Mouse (Mus musculus): ENCODE results near the gene Anpep. TPM values are rescaled to one million over a fixed set of nuclear protein-coding genes. Genes with fewer than 3 reads are reported as not detected.

The Anpep gene
- polyA plus RNA-seq, 1 experiment from 2014 or later: 0.99 TPM

DNA sequence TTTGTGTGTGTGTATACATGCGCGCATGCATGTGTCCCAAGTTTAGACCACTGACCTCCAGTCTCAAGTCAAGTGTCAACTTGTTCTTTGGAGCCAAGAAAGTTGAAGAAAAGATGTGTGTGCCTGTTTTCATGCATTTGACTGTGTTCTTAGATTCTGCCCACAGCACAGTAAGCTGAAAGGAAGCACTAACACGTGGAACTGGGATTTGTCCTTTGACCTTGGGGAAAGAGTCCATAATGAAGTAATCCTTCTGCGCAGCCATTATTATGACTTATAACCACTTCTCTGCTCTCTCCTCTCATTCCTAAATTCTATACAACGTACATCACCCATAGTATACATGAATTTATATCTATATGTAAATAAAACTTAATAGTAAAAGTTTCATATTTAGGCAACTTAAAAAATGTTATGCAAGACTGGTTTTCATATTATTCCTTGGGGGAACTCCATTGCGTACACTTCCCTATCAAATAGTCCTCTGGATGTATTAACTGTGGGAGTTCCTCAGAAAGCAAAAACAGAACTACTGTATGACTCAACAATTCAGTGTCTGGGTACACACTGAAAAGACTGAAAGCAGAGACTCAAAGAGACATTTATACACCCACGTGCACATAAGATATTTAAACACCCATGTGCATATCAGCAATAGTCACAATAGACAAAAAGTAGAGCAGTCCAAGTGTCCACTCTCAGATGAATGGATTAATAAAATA is 22.9 kb upstream of the Anpep start:
- Histone ChIP-seq H3K9ac (no peak overlapping the region), H3K9me3 (replicated peaks) (no peaks in the 10 kb centered on the region), H3K4me1 (no peaks in the 10 kb centered on the region), H3K4me2 (no peak overlapping the region), H3K36me3 (ENCODE audit: poor library complexity, severe bottlenecking) (peaks cover 66% of the 10 kb centered on the region), H3K4me3 (no peak overlapping the region), H3K27me3 (no peaks in the 10 kb centered on the region), H3K27ac (no peak overlapping the region)
- 91% methylated on average over 7 of the region's 7 CpGs for WGBS
- ATAC-seq: no peak

DNA sequence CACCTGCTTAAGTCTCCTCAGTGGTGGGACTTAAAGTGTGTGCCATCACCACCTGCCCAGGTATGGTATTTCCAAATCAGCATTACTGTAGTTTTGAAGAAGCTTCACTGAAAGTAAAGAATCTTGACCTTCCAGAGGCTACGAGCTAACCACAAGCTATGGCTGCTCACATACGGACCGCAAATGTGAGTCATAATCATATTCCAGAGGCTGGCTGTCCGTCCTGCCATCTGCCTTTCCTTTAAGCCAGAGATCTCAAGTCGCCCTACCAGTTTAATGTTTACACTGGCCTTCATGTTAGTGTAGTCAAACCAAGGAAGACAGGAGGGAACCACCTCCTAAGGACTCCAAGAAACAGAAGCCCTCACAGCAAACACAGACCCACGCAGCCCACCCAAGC is 21.0 kb upstream of the Anpep start:
- Histone ChIP-seq H3K27me3 (no peaks in the 10 kb centered on the region), H3K4me1 (no peaks in the 10 kb centered on the region), H3K9ac (no peak overlapping the region), H3K4me2 (no peak overlapping the region), H3K36me3 (ENCODE audit: poor library complexity, severe bottlenecking) (peaks cover 66% of the 10 kb centered on the region), H3K9me3 (replicated peaks) (no peaks in the 10 kb centered on the region), H3K4me3 (no peak overlapping the region), H3K27ac (no peak overlapping the region)
- no peak for ATAC-seq
- WGBS: 93% methylated on average over 6 of the region's 6 CpGs

DNA sequence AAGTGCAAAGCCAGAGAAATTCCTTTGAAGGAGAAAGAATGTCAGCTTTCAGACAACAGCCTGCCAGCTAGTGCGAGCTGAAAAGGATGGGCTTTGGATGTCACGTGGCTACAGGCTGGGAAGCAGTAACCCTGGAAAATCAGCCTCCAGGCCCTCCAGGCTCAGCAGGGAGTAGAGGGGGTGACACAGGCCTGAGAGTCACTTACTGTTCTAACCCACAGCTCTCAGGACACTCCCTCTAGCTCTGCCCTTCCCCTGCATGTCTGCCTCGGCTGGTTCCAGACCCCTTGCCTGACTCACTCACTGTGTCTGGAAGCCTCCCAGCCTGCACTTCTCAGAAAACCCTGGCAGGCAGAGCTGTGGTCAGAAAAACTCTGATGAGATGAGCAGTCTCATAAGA is 20.1 kb upstream of the Anpep start:
- Histone ChIP-seq H3K9ac (no peak overlapping the region), H3K36me3 (ENCODE audit: poor library complexity, severe bottlenecking) (peaks cover 69% of the 10 kb centered on the region), H3K27ac (no peak overlapping the region), H3K9me3 (replicated peaks) (no peaks in the 10 kb centered on the region), H3K4me3 (no peak overlapping the region), H3K27me3 (no peaks in the 10 kb centered on the region), H3K4me1 (no peaks in the 10 kb centered on the region), H3K4me2 (no peak overlapping the region)
- no peak for ATAC-seq
- 42% methylated on average over 3 of the region's 3 CpGs for WGBS

DNA sequence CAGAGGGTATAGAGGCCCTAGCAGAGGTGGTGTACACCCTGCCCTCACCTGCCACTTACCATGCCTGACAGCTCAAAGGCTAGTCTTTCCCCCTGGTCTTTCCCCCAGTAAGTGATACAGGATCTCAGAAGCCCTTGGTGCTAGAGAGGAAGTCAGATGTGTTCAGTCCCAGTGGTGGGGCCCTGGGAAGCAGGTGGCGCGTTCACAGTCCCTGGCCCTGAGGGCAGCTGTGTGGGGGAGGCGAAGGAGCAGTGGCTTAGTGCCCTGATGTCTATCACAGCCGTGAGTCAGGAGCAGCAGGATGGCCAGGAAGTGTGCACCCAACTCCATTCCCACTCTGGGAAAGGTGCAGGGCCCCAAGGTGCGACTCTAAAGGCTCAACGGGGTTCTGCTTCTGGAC is 19.2 kb upstream of the Anpep start:
- no peaks in the 10 kb centered on the region for H3K9me3 ChIP-seq (replicated peaks)
- 96% methylated on average over 6 of the region's 6 CpGs for WGBS

DNA sequence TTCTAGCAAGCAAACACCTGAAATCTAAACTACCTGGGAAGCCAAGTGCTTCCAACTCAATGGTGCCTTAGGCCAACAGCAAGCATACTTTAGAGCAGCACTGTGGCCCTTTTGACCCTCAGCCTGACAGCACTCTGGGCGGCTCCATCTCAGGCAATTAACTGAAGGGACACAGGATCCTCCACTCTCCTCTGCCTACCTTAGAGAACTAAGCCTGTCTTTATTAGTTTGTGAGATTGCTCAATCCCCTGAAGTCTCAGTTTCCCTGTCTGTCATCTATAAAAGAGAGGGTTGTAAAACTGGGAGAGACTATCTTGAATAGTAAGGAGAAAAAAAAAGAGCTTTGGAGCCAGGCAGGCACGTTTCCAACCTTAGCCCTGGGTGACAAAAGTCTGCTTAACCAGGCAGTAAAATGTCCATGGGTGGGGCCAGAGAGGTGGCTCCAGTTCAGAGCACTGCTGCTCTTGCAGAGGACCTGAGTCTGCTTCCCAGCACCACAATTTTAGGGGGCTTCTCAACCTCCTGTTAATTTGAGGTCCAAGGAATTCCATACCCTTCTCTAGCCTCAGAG is 17.7 kb upstream of the Anpep start:
- Histone ChIP-seq H3K27me3 (no peaks in the 10 kb centered on the region), H3K4me3 (no peak overlapping the region), H3K4me2 (no peak overlapping the region), H3K27ac (no peak overlapping the region), H3K36me3 (ENCODE audit: poor library complexity, severe bottlenecking) (peaks cover 64% of the 10 kb centered on the region), H3K9ac (no peak overlapping the region), H3K4me1 (no peaks in the 10 kb centered on the region), H3K9me3 (replicated peaks) (no peaks in the 10 kb centered on the region)
- no peak for ATAC-seq
- 77% methylated on average over 2 of the region's 2 CpGs for WGBS

More for the DNA sequence above, 19.2 kb upstream of the Anpep start:
- Histone ChIP-seq H3K4me2 (no peak overlapping the region), H3K27me3 (no peaks in the 10 kb centered on the region), H3K27ac (no peak overlapping the region), H3K36me3 (ENCODE audit: poor library complexity, severe bottlenecking) (peaks cover 66% of the 10 kb centered on the region), H3K4me3 (no peak overlapping the region), H3K4me1 (no peaks in the 10 kb centered on the region), H3K9ac (no peak overlapping the region)
- ATAC-seq: no peak

DNA sequence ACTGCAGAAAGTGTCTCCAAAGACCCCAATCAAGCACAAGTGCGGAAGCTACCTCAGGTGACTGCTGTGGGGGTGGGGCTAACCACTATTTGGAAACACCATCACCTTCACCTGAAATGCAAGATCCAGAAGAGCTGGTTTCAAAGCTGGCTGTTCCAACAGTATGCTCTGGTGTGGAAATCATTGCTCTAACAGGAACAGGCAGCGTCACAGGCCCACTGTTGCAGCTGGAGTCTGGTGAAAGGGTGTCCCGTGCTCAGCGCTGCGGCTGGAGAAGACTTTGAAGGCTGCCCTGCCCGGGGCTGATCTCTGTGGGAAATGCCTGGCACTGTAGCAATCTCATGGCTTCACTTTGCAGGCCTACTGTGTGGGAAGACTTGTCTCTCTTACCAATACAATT is 12.5 kb upstream of the Anpep start:
- 85% methylated on average over 6 of the region's 6 CpGs for WGBS
- H3K4me1 ChIP-seq: no peaks in the 10 kb centered on the region
- no peak overlapping the region for H3K9ac ChIP-seq
- no peak overlapping the region for H3K4me2 ChIP-seq
- H3K27me3 ChIP-seq: no peaks in the 10 kb centered on the region
- no peaks in the 10 kb centered on the region for H3K9me3 ChIP-seq (replicated peaks)
- no peak overlapping the region for H3K4me3 ChIP-seq
- peaks cover 18% of the 10 kb centered on the region for H3K36me3 ChIP-seq (ENCODE audit: poor library complexity, severe bottlenecking)
- no peak for ATAC-seq
- no peak overlapping the region for H3K27ac ChIP-seq

DNA sequence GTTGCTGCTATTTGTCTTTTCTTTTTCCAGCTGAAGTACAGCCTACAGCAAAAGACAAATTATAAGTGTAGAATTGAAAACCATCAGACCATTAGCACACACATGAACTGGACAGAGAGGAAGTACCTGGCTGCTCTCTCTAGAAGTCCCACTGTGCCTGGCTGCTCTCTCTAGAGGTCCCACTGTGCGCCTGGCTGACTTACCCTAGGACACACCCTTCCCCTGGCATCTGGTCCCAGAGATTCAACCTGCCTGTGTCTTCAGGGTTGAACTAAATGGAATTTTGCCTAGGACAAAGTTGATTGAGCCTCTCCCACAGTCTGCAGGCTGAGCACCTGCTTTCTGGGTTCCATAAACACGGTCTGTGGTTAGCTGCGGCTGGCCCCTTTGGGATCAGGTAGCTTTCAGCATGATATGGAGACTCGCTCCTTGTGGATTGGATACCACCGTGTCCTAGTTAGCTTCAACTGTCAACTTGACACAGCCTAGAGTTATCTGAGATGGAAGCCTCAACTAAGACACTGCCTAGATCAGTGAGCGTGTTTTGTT is 11.0 kb upstream of the Anpep start:
- no peak overlapping the region for H3K9ac ChIP-seq
- no peak overlapping the region for H3K27ac ChIP-seq
- no peak for ATAC-seq
- H3K4me1 ChIP-seq: peaks cover 2% of the 10 kb centered on the region
- no peak overlapping the region for H3K4me3 ChIP-seq
- 92% methylated on average over 6 of the region's 6 CpGs for WGBS
- H3K9me3 ChIP-seq (replicated peaks): no peaks in the 10 kb centered on the region
- peaks cover 10% of the 10 kb centered on the region for H3K36me3 ChIP-seq (ENCODE audit: poor library complexity, severe bottlenecking)
- no peak overlapping the region for H3K4me2 ChIP-seq
- no peaks in the 10 kb centered on the region for H3K27me3 ChIP-seq

DNA sequence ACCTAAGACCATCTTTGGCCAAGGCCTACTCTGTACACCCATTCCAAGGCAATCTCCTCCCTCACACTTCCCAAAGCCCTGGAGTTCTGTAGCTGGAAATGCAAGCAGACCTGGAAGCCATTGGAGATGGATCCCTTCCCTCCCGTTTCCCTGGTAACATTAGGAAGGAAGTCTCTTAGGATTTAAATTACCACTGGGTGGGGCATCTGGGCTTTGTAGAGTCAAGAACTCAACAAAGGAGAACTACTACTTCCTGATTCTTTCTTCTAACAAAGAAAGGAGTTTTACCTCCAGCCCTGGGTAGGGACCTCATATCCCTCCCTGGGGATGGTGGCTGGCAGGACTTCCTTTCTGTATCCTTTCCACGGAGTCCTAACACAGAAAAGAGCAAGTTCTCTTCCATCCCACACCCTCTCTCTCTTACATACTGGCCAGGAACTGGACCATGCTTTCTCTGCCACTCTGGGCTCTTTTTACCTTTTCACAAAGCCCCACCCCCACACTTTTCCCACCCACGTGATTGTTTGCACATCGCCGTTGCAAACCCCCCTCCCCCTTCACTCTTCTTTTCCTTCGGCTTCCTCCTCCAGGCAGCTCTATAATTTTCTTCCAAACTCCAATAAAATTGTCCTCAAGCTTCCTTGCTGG is 8.3 kb upstream of the Anpep start:
- Histone ChIP-seq H3K4me2 (no peak overlapping the region), H3K4me3 (no peak overlapping the region), H3K9ac (no peak overlapping the region), H3K27ac (no peak overlapping the region), H3K36me3 (ENCODE audit: poor library complexity, severe bottlenecking) (no peaks in the 10 kb centered on the region), H3K9me3 (replicated peaks) (no peaks in the 10 kb centered on the region), H3K27me3 (no peaks in the 10 kb centered on the region), H3K4me1 (peaks cover 7% of the 10 kb centered on the region)
- no peak for ATAC-seq
- WGBS: 59% methylated on average over 6 of the region's 6 CpGs

DNA sequence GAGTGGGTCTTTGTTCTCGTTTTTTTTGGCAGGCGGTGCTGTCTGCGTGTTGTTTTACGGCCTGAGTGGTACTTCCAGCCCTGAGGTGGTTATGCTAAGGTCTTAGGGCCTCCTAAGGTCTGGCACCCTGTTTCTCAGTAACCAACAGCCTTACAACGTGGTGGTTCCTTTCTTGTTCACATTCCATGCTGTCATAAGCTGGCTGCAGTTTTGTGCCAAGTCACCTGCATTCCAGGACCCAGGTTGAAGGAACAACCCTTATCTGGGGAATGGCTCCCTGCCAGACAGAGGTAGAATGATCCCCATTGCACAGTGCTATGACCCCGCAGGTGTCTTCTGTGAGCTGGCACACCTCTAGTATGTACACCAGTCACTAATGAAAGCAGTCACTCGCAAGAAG is 7.6 kb upstream of the Anpep start:
- Histone ChIP-seq H3K27me3 (no peaks in the 10 kb centered on the region), H3K4me1 (peaks cover 7% of the 10 kb centered on the region), H3K9me3 (replicated peaks) (no peaks in the 10 kb centered on the region), H3K36me3 (ENCODE audit: poor library complexity, severe bottlenecking) (no peaks in the 10 kb centered on the region), H3K27ac (no peak overlapping the region), H3K4me3 (no peak overlapping the region), H3K9ac (no peak overlapping the region), H3K4me2 (no peak overlapping the region)
- WGBS: 81% methylated on average over 7 of the region's 7 CpGs
- ATAC-seq: no peak

DNA sequence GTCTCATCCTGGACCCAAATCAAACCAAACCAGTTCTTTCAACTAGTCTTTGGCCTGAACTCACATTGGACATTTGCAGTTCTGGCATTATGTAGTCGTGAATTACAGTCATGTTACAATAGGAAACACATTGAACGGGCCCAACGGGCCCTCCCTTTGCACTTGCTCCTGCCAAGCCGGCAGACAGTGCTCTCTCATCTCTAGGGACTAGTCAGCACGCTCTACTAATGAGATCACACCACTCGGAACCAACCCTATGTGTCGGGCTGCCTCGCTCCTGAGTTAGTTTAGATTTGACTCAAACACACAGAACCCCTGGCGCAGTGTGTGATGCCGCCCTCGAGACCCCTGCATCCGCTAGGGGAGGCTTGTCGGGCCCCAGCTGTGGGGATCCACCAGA is 7.0 kb upstream of the Anpep start:
- Histone ChIP-seq H3K9me3 (replicated peaks) (no peaks in the 10 kb centered on the region), H3K4me1 (peaks cover 7% of the 10 kb centered on the region), H3K27ac (no peak overlapping the region), H3K27me3 (no peaks in the 10 kb centered on the region), H3K36me3 (ENCODE audit: poor library complexity, severe bottlenecking) (no peaks in the 10 kb centered on the region), H3K4me3 (no peak overlapping the region), H3K4me2 (no peak overlapping the region), H3K9ac (no peak overlapping the region)
- no peak for ATAC-seq
- 81% methylated on average over 13 of the region's 13 CpGs for WGBS

DNA sequence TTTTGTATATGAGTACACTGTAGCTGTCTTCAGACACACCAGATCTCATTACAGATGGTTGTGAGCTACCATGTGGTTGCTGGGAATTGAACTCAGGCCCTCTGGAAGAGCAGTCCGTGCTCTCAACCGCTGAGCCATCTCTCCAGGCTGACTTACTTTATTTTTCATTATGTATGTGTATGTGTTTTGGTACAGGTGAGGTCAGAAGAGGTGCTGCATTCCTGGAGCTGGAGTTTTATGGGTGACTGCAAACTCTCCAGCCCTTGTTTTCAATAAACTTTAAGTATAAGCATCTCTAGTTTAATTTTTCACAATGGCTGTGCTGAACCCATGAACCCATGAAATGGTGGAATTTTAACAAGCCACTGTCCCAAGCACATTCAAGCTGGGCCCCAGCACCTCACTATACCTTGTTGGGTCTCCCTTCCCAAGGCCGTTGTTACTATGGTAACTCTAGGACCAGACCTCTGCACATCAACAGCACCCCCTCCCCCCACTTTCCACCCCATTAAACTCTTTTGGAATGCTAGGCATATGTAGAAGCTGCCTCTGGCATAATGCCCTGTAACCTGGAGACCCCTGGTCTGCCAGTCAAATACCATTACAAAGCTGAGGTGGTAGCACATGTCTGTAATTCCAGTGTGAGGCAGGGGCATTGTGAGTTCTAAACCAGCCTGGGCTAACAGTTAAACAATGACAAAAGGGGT is 5.6 kb upstream of the Anpep start:
- Histone ChIP-seq H3K27ac (no peak overlapping the region), H3K4me1 (peaks cover 7% of the 10 kb centered on the region)
- 58% methylated on average over 3 of the region's 3 CpGs for WGBS

DNA sequence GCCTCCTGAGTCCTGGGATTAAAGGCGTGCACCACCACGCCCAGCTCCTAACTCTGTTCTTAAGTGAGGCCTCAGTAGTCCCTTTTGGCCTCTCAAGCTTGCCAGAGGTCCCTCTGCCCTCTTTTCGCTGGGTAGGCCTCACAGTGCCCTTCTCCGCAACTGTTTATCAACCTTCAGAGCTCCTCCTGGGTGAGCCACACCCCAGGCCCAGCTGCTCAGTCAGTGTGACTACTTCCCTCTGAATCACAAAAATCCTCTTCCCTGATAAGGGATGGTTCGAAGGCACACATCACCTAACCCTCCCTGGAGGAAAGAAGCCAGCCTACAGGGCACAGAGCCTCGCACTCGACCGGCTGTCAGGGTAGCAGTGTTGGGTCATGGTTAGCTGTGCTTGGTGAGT is 935 bp upstream of the Anpep start:
- Histone ChIP-seq H3K4me1 (peaks cover 4% of the 10 kb centered on the region), H3K27me3 (no peaks in the 10 kb centered on the region), H3K27ac (no peak overlapping the region), H3K4me3 (no peak overlapping the region), H3K4me2 (no peak overlapping the region), H3K36me3 (ENCODE audit: poor library complexity, severe bottlenecking) (no peaks in the 10 kb centered on the region), H3K9me3 (replicated peaks) (no peaks in the 10 kb centered on the region), H3K9ac (no peak overlapping the region)
- 90% methylated on average over 8 of the region's 8 CpGs for WGBS
- no peak for ATAC-seq

More for the DNA sequence above, 5.6 kb upstream of the Anpep start:
- Histone ChIP-seq H3K9ac (no peak overlapping the region), H3K4me2 (no peak overlapping the region), H3K27me3 (no peaks in the 10 kb centered on the region), H3K9me3 (replicated peaks) (no peaks in the 10 kb centered on the region), H3K36me3 (ENCODE audit: poor library complexity, severe bottlenecking) (no peaks in the 10 kb centered on the region), H3K4me3 (no peak overlapping the region)
- no peak for ATAC-seq

Measured in forebrain, embryonic 13.5 days (tissue).